Mouse (Mus musculus) layer of hippocampus, adult 2 months (tissue): ENCODE measurements around the gene Ppp1r36. TPM values are rescaled to one million over a fixed set of nuclear protein-coding genes. Genes with fewer than 3 reads are reported as not detected.
"Not testable (repeated sequence)": the region's sequence is repeated elsewhere in the genome, so short reads cannot be mapped to it uniquely, and the experiment has no call there.

Source experiments
- DNase-seq, 2 experiments: peaks; one replicate each; pipeline ENCODE4 v3.0.0; 2022; ENCODE audit warnings: low spot score in 2 of 2
- H3K27ac ChIP-seq: fragments of 200-600 bp; 2 replicates; pipeline ENCODE4 v1.8.1; 2022
- H3K4me3 ChIP-seq: fragments of 200-600 bp; 2 replicates; pipeline ENCODE4 v1.8.1; 2022; ENCODE audit warnings: mild to moderate bottlenecking
- CTCF ChIP-seq: fragments of 200-600 bp; conservative IDR thresholded peaks from 2 replicates; pipeline ENCODE4 v1.8.1; 2022; ENCODE audit warnings: antibody characterized with exemption, mild to moderate bottlenecking, moderate library complexity
- total RNA-seq, 2 experiments: library from RNA; stranded (reverse); gene quantifications; 2 replicates each; pipeline ENCODE4 v1.2.3; 2021

Ppp1r36 gene
- total RNA-seq, 2 experiments from 2014 or later = 1.9 TPM

DNA sequence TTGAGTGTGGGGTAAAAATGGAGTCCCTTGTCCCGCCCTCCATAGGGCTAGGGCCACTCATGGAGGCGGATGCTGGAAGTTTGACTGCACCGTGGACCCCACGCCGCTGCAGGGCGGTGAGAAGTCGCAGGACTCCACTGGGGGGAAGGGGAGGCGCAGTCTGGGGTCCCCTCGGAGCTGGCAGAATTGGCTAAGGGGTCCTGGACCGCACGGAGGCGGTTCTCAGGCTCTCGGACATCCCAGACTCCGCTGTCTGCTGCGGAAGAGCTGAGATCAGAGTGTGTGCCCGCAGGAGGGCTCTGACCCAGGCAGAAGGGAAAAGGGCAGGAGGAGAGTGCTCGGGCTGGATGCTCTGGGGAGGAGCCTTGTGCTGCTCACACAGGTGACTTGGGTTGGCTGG is 17.7 kb downstream of the Ppp1r36 start:
- H3K4me3 ChIP-seq = peak overlapping the region; percentile 17; the same call in 1 of the 2 replicates
- no peak for TF ChIP-seq CTCF
- DNase-seq = no peak
- H3K27ac ChIP-seq = no peak overlapping the region

DNA sequence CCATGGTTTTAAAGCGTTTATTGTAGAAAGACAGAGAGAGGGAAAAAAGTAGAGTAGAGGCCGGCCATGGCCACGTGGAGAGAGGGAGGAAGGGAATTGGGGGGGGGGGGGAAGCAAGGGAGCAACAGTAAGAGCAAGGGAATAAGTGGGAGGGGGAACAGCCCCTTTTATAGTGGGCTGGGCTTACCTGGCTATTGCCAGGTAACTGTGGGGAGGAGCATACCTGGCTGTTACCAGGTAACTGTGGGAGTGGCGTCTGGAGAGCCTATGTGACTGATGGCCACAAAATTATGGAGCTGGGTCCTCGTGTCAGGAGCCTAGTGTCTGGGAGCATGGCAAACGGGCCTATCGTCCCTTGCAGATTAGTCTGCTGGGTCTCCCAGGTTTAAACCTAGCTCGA is 18.2 kb downstream of the Ppp1r36 start:
- TF ChIP-seq CTCF = no peak
- Histone ChIP-seq H3K27ac (no peak overlapping the region), H3K4me3 (no peak overlapping the region)
- DNase-seq = no peak

DNA sequence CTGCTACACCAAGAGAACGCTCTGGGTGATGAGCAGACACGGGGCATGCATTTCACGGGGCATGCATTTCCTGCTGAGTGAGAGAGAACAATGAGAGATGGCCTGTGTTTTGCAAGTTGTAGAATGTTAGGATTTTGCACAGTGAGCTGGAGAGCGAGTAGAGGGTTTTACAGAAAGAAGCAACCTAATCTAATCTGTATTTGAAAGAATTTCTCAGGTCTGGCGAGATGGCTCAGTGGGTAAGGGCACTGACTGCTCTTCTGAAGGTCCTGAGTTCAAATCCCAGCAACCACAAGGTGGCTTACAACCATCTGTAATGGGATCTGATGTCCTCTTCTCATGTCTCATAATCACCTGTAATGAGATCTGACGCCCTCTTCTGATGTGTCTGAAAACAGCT is 26.1 kb downstream of the Ppp1r36 start:
- DNase-seq, H3K27ac ChIP-seq, H3K4me3 ChIP-seq: not testable (repeated sequence)

DNA sequence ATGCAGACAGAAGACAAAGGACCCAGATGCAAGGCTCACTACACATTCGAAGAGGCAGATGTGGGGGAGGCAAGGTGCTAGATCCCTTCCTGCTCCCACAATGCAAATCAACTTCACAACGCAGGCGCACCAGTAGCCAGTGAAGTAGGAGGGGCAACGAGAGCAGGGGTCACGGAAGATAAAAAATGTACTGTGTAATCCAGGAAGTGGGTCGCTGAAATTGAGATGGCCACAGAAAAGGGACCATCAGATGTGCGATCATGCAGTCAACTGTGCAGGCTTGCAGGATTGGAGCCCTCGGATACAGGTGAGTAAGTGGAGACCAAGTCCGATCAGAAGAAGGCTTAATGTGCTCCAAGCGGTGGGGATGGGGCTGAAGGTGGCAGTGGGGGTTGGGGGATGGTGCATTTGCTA is 27.0 kb downstream of the Ppp1r36 start:
- no peak for TF ChIP-seq CTCF
- Histone ChIP-seq H3K27ac (no peak overlapping the region), H3K4me3 (no peak overlapping the region)
- no peak for DNase-seq

DNA sequence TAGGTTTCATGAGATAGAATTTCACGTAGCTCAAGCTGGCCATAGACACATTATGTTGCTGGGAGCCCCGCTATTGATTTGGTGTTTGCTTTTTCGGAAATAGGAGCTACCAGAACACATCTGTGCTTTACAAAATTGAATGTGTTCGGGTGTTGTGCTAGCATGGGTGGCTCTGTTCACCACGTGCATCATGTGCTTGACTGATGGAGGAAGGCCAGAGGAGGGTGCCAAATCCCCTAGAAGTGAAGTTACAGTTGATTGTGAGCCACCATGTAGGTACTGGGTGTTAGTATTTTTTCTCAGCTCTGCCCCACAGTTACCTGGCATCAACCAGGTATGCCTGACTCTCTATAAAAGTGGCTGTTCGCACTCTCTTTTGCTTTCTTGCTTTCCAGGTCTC is 27.5 kb downstream of the Ppp1r36 start:
- TF ChIP-seq CTCF = no peak
- Histone ChIP-seq H3K4me3 (no peak overlapping the region), H3K27ac (no peak overlapping the region)
- no peak for DNase-seq

DNA sequence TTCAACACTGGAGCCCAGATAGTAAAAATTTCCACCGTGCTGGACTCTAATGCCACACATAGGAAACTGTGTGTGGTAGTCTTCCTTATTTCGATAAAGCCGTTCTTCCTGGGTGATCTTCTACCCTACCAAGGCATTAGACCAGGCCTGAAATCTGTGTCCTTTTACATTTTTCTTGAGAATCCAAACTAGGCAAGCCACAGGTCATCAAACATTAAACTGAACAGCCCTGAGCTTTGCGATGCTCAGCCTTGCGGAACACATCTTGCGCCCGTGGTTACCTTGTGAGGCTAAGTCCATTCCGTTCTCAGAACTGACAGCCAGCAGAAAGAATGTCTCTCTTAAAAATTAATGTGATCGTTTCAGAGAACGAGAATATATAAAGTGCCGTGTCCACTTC is 28.9 kb downstream of the Ppp1r36 start:
- DNase-seq = no peak
- H3K27ac ChIP-seq = no peak overlapping the region
- H3K4me3 ChIP-seq = no peak overlapping the region
- TF ChIP-seq CTCF = no peak

DNA sequence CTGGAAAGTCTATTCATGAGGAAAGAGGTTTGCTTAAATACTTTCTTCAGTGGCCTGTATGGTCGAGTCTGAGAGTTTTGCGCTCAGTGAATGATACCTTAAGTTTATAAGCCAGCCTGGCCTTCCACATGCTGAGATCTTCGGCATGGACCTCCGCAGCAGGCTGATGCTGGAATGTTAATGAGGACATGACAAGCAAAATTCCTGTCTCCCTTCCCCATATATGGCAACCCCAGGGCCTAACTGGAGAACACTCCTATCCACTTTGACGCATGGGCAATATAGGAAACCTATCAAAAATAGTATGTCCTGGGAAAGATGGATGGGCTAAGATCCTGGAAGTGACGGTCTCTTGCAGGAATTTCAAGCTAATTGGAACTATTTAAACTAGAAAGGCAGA is 30.8 kb downstream of the Ppp1r36 start:
- TF ChIP-seq CTCF = no peak
- Histone ChIP-seq H3K27ac (no peak overlapping the region), H3K4me3 (no peak overlapping the region)
- DNase-seq = no peak

DNA sequence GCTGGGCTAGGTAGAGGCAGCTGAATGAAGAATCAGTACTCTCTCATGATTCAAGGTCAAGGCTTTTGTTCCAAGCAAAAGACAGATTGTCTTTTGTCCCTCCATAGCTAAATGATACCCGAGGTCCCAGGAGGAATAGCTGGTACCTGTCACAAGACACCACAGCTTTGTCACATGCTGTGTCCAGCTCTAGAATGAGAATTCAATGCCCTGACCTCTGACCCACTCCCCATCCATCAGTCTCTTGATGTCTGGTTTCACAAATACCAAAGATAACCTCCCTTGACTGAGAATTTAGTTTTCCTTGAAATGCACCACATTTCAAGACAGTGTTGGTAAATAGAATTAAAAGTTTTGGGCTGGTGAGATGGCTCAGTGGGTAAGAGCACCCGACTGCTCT is 34.9 kb downstream of the Ppp1r36 start:
- no peak for DNase-seq
- Histone ChIP-seq H3K4me3 (no peak overlapping the region), H3K27ac (no peak overlapping the region)
- no peak for TF ChIP-seq CTCF

DNA sequence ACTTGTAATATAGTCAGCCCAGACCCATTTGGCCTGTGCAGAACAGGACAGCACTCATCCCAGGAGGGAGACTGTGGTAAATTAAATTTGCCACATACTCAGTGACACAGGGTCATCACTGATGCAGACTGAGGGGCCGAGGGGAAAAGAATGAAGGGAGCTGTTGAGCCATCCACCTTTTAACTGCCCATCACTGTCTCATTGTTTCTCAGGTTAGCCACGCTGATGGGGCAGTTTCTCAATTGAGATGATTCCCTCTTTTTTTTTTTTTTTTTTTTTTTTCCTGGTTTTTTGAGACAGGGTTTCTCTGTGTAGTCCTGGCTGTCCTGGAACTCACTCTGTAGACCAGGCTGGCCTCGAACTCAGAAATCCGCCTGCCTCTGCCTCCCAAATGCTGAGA is 41.1 kb downstream of the Ppp1r36 start:
- not testable (repeated sequence) for DNase-seq, H3K4me3 ChIP-seq, H3K27ac ChIP-seq

DNA sequence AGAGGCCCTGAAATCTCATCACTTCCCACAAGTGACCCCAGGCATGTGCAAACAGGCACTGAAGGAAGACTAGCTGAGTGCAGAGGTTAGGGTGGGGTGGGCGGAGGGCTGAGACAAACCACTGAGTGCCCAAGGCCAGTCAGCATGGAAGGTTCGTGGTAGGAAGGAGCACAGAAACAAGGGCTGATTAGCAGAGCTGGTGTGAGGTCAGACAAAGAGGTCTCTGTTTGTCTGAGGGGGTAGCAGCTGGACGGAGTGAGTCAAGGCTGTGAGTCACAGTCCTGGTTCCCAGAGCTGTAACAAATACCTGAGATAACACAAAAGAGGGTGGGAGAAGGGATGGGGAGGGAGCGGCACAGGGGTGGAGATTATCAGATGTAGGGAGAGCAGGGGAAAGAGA is 41.7 kb downstream of the Ppp1r36 start:
- no peak for DNase-seq
- H3K4me3 ChIP-seq = no peak overlapping the region
- no peak for TF ChIP-seq CTCF
- no peak overlapping the region for H3K27ac ChIP-seq

DNA sequence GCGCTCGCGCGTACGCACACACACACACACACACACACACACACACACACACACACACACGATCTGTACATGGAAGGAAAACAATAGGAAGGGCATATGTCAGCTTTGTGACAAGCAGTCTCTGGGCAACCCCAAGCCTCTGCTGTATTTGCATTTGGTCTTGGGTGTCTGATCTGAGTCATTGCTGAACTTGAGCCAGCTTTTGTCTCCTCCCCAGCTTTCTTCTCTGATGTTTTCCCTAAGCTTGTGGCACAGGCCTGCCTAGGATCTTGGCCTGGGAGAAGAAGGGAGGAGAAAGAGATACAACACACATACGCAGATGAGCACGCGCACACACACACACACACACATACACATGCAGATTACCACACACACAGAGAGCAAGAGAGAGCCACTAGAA is 46.1 kb downstream of the Ppp1r36 start:
- no peak for TF ChIP-seq CTCF
- Histone ChIP-seq H3K27ac (peak overlapping the region; percentile 83), H3K4me3 (no peak overlapping the region)
- DNase-seq = peak in 1 of 2 experiments; percentile 40

DNA sequence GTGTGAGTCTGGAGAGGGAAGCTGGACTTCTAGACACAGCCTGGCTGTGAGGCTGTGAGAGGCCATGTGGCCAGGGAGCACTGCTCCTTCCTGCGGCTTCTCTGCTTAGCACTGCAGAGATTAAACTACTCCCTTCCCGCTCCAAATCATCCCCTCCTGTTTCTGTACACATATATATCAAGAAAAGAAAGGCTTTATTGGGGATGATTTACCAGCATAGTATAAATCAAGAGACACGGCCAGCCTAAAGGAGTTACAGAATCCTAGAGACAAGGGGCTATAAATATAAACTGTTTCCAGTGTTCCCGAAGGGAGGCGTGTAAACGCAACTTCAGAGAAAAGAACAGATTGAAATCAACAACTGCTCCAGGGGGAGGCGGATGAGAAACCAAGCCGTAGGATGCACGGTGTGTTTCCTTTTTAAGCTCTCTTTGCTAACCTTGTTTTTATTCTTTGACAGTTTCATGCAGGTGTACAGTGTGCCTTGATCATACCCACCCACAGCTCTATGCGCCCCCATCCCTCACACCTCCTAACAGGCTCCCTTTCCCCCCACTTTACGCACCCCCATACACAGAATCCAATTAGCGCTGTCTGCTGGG is 47.4 kb downstream of the Ppp1r36 start:
- no peak for TF ChIP-seq CTCF
- H3K4me3 ChIP-seq = peak overlapping the region; percentile 11; the same call in 1 of the 2 replicates
- peak overlapping the region; percentile 83 for H3K27ac ChIP-seq
- DNase-seq = peak; percentile 44 to 52

DNA sequence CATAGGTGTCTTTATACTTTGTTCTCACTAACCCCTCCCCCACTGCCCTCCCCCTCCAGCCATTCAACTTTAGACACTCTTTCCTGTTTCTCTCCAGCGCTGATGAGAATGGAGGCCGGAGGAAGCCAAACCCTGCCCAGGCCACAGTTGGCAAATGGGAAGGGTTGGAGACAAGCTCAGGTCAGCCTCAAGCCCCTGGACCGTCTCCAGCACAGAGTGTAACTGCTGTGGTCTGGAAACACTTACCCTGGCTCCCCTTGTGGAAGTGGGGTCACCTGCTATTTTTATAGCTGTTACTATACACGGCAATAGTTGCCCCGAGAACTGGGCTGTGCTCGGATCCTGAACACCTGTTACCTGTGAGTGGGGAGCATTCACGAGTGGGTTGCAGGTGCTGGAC is 49.3 kb downstream of the Ppp1r36 start:
- H3K27ac ChIP-seq = no peak overlapping the region
- no peak for TF ChIP-seq CTCF
- H3K4me3 ChIP-seq = no peak overlapping the region
- DNase-seq = no peak

DNA sequence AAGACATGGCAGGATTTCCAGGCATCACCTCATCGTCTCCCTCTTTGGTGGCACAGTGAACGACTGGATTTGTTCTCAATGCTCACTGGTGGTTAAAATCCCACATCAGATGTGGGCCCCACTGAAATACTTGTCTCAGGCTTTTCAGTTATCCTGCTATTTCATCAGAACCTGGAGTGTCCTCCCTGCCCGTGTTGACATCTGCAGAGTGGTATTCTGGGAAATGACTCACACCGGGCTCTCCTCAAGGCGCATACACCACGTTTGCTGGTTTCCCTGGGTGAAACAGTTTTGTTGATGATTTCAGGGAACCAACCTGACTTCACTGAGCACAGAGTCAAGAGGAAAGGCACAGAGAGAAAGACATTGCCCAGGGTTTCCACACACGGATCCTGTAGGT is 49.9 kb downstream of the Ppp1r36 start:
- H3K4me3 ChIP-seq = no peak overlapping the region
- no peak overlapping the region for H3K27ac ChIP-seq
- TF ChIP-seq CTCF = 0 out of 2 replicates have a peak, but pooled peaks have one; percentile 4
- DNase-seq = no peak

DNA sequence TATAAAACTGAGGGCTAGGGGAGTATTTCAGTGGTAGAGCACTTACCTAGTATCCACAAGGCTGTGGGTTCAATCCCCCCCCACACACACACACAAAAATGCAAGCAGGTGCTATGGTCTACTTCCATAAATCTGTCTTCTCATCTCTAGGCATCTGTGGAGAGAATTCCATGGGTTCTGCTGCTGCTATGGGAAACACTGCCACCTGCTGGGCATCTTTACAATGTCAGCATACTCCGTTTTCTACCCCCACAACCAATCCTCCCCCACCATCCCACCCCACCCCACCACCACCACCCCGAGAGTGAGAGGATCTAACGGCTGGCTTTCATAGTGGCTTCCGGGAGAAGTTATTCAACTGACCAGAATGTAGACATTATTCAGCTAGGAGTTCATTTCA is 54.7 kb downstream of the Ppp1r36 start:
- peak; percentile 54 to 82 for DNase-seq
- Histone ChIP-seq H3K27ac (no peak overlapping the region), H3K4me3 (no peak overlapping the region)
- peak; percentile 82 for TF ChIP-seq CTCF
